ENCODE assay signal across 9 mouse cellular contexts in the genomic region with DNA sequence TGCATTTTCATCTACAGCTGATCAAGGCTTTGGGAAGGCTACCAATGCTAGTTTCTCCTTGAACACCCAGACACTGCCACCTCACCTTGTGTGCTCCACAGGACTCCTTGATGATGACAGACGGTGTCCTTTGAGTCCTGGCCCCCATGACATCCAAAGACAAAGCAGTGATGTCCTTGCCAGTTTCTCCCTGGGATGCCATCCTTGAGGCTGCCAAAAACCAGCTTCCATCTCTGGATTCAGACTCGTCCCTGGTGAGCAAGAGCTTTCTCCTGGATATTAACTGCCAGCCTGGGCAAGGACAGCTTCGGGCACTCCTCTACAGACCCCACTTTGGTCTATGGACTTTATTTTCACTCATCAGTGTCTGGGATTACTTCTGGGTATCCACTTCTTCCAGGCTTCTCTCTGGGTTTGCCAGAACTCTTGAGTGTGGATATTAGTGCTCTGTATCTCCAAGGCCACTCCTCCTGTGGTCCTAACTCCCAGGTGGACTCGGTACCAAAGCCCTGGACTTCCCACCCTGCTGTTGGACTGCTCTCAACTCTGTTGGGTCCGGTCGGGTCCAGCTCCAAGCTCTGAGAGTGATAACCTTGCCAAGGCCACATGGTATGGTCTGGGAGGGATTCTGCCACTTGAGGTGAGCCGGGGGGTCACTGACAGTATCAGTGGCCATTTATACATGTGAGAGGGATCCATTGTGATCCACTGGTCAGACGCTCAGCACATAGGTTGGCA. TPM values are rescaled to one million over a fixed set of nuclear protein-coding genes. Genes with fewer than 3 reads are reported as not detected.
DNase-seq lines count a peak whose midpoint lies in the region; ATAC-seq and TF ChIP-seq lines count a peak whose summit lies in the region.
"Had no signal": no experiment of that assay in that cellular context is flagged by ENCODE, and none has a peak within 500 bp of the region (broad histone marks: within the 10 kb centered on the region; RNA-seq: fewer than 3 reads in every experiment).

No protein-coding gene starts in this region.

- peak overlapping the region; percentile 82; the same call in 1 of the 2 replicates for H3K4me3 ChIP-seq in heart, embryonic 13.5 days
- peak overlapping the region; percentile 94; the same call in 1 of the 2 replicates for H3K4me3 ChIP-seq in E14TG2a.4 (replicated peaks; ENCODE audit: low read length)
- H3K4me3 ChIP-seq in embryonic facial prominence, embryonic 14.5 days (ENCODE audit: low read depth, low read length) = no peak overlapping the region
- peak overlapping the region; percentile 92 for H3K4me3 ChIP-seq in liver, embryonic 12.5 days

- no peaks in the 10 kb centered on the region for H3K9me3 ChIP-seq in heart, embryonic 13.5 days
- no peaks in the 10 kb centered on the region for H3K9me3 ChIP-seq in E14TG2a.4 (ENCODE audit: low read length)
- no peaks in the 10 kb centered on the region for H3K9me3 ChIP-seq in embryonic facial prominence, embryonic 14.5 days (ENCODE audit: control insufficient read depth, low read length)
- no peaks in the 10 kb centered on the region for H3K9me3 ChIP-seq in liver, embryonic 12.5 days (replicated peaks)

- peak overlapping the region; percentile 86 for H3K4me2 ChIP-seq in heart, embryonic 13.5 days
- H3K4me2 ChIP-seq in embryonic facial prominence, embryonic 14.5 days (ENCODE audit: low read depth, low read length) = peak overlapping the region; percentile 73; the same call in 1 of the 2 replicates
- H3K4me2 ChIP-seq in liver, embryonic 12.5 days = peak overlapping the region; percentile 82

- H3K27ac ChIP-seq in heart, embryonic 13.5 days (replicated peaks) = no peak overlapping the region
- H3K27ac ChIP-seq in embryonic facial prominence, embryonic 14.5 days (replicated peaks; ENCODE audit: low read depth, low read length) = no peak overlapping the region
- H3K27ac ChIP-seq in liver, embryonic 12.5 days = no peak overlapping the region

- H3K4me1 ChIP-seq in heart, embryonic 13.5 days = peaks cover 24% of the 10 kb centered on the region
- H3K4me1 ChIP-seq in E14TG2a.4 (replicated peaks; ENCODE audit: low read depth, low read length) = peaks cover 32% of the 10 kb centered on the region
- peaks cover 4% of the 10 kb centered on the region for H3K4me1 ChIP-seq in embryonic facial prominence, embryonic 14.5 days (ENCODE audit: control insufficient read depth, insufficient read depth, low read length)
- peaks cover 28% of the 10 kb centered on the region for H3K4me1 ChIP-seq in liver, embryonic 12.5 days

- TF ChIP-seq CTCF in E14TG2a.4 (conservative IDR thresholded peaks at IDR 0.05; ENCODE audit: low read length) = no peak

- 81% methylated on average over 8 of the region's 8 CpGs for WGBS in heart, embryonic 13.5 days
- 88% methylated on average over 8 of the region's 8 CpGs for WGBS in embryonic facial prominence, embryonic 14.5 days
- WGBS in liver, embryonic 12.5 days (ENCODE audit: insufficient replicate concordance) = 76% methylated on average over 8 of the region's 8 CpGs

- DNase-seq in heart, postnatal 4 days = no peak
- DNase-seq in embryonic facial prominence, embryonic 14.5 days (ENCODE audit: low spot score) = no peak
- DNase-seq in adrenal gland, adult 8-10 months = no peak
- DNase-seq in gastrocnemius, postnatal 14 days = no peak
- DNase-seq in embryo, embryonic 11 days = no peak
- DNase-seq: kidney, postnatal 36 days had no signal

- H3K9ac ChIP-seq in heart, embryonic 13.5 days = no peak overlapping the region
- H3K9ac ChIP-seq in embryonic facial prominence, embryonic 14.5 days (ENCODE audit: low read depth, low read length) = no peak overlapping the region
- H3K9ac ChIP-seq in liver, embryonic 12.5 days = no peak overlapping the region

- H3K36me3 ChIP-seq in heart, embryonic 13.5 days = 0 out of 2 replicates have a peak, but pooled peaks cover under 1% of the 10 kb centered on the region
- peaks cover 22% of the 10 kb centered on the region for H3K36me3 ChIP-seq in E14TG2a.4 (ENCODE audit: insufficient read depth, low read length)
- H3K36me3 ChIP-seq in embryonic facial prominence, embryonic 14.5 days (ENCODE audit: control insufficient read depth, insufficient read depth, low read length) = no peaks in the 10 kb centered on the region
- H3K36me3 ChIP-seq in liver, embryonic 12.5 days = no peaks in the 10 kb centered on the region

- no peak for ATAC-seq in heart, embryonic 13.5 days (ENCODE audit: extremely low read depth, insufficient number of reproducible peaks, low FRiP score, low TSS enrichment)
- ATAC-seq in embryonic facial prominence, embryonic 14.5 days (ENCODE audit: low read depth) = no peak
- no peak for ATAC-seq in liver, embryonic 12.5 days

- intact Hi-C loops in gastrocnemius, postnatal 14 days (cut with DNase I; ENCODE audit: low total_unique reads) = no loop called here

- no peaks in the 10 kb centered on the region for H3K27me3 ChIP-seq in heart, embryonic 13.5 days (replicated peaks)
- no peaks in the 10 kb centered on the region for H3K27me3 ChIP-seq in E14TG2a.4 (ENCODE audit: insufficient read depth, low read length)
- no peaks in the 10 kb centered on the region for H3K27me3 ChIP-seq in embryonic facial prominence, embryonic 14.5 days (replicated peaks; ENCODE audit: control insufficient read depth, insufficient read depth, low read length)
- H3K27me3 ChIP-seq in liver, embryonic 12.5 days (replicated peaks) = no peaks in the 10 kb centered on the region

RNA-seq across cellular contexts. Expression of a gene that starts 1.6 kb away (rescaled TPM):
- 31.8 and 32.3 TPM in 2 replicates for polyA plus RNA-seq in heart, embryonic 13.5 days (2015; fragmentation: Nextera tagmentation; extraction: Ambion mirVana)
- total RNA-seq in heart, postnatal 4 days (2021) = 10 to 100 TPM; 22.4 to 24.3 TPM
- polyA plus RNA-seq in embryonic facial prominence, embryonic 14.5 days (2014; fragmentation: Nextera tagmentation; extraction: Ambion mirVana) = 48.3 and 53.9 TPM in 2 replicates
- 16.8 and 19.7 TPM in 2 replicates for polyA plus RNA-seq in liver, embryonic 12.5 days (2016; fragmentation: Nextera tagmentation; extraction: Ambion mirVana)
- total RNA-seq in adrenal gland, adult 8-10 months (2022) = 10 to 100 TPM; 48.5 to 79.6 (median 58.6) TPM
- total RNA-seq in gastrocnemius, postnatal 14 days (2021) = 10 to 100 TPM in 1 of 2 experiments, 1 to 10 TPM in 1; 9.9 to 10.7 TPM

RNA-seq across cellular contexts. Expression of a gene that starts 27.0 kb away (rescaled TPM):
- polyA plus RNA-seq in heart, embryonic 13.5 days (2015; fragmentation: Nextera tagmentation; extraction: Ambion mirVana) = 105 and 113 TPM in 2 replicates
- total RNA-seq in heart, postnatal 4 days (2021) = 10 to 100 TPM; 50.7 to 51.3 TPM
- 143 and 162 TPM in 2 replicates for polyA plus RNA-seq in embryonic facial prominence, embryonic 14.5 days (2014; fragmentation: Nextera tagmentation; extraction: Ambion mirVana)
- 61.2 and 62.7 TPM in 2 replicates for polyA plus RNA-seq in liver, embryonic 12.5 days (2016; fragmentation: Nextera tagmentation; extraction: Ambion mirVana)
- 10 to 100 TPM; 75.9 to 85.5 (median 78.3) TPM for total RNA-seq in adrenal gland, adult 8-10 months (2022)
- 10 to 100 TPM; 23.3 to 23.8 TPM for total RNA-seq in gastrocnemius, postnatal 14 days (2021)

RNA-seq across cellular contexts. Expression of a gene that starts 32.1 kb away (rescaled TPM):
- polyA plus RNA-seq in heart, embryonic 13.5 days (2015; fragmentation: Nextera tagmentation; extraction: Ambion mirVana) = not detected in 2 replicates
- not detected for total RNA-seq in heart, postnatal 4 days (2021)
- polyA plus RNA-seq in embryonic facial prominence, embryonic 14.5 days (2014; fragmentation: Nextera tagmentation; extraction: Ambion mirVana) = 0.22 TPM in 1 of 2 replicates, not detected in the other
- 0.11 TPM in 1 of 2 replicates, not detected in the other for polyA plus RNA-seq in liver, embryonic 12.5 days (2016; fragmentation: Nextera tagmentation; extraction: Ambion mirVana)
- not detected for total RNA-seq in adrenal gland, adult 8-10 months (2022)
- not detected for total RNA-seq in gastrocnemius, postnatal 14 days (2021)

RNA-seq across cellular contexts. Expression of a gene that starts 41.5 kb away (rescaled TPM):
- 3.8 and 4.4 TPM in 2 replicates for polyA plus RNA-seq in heart, embryonic 13.5 days (2015; fragmentation: Nextera tagmentation; extraction: Ambion mirVana)
- not detected for total RNA-seq in heart, postnatal 4 days (2021)
- 5.8 and 9.3 TPM in 2 replicates for polyA plus RNA-seq in embryonic facial prominence, embryonic 14.5 days (2014; fragmentation: Nextera tagmentation; extraction: Ambion mirVana)
- polyA plus RNA-seq in liver, embryonic 12.5 days (2016; fragmentation: Nextera tagmentation; extraction: Ambion mirVana) = 5.7 and 6.9 TPM in 2 replicates
- not detected for total RNA-seq in adrenal gland, adult 8-10 months (2022)
- not detected for total RNA-seq in gastrocnemius, postnatal 14 days (2021)

RNA-seq across cellular contexts. Expression of a gene that starts 47.8 kb away (rescaled TPM):
- polyA plus RNA-seq in heart, embryonic 13.5 days (2015; fragmentation: Nextera tagmentation; extraction: Ambion mirVana) = 50.1 and 56.2 TPM in 2 replicates
- total RNA-seq in heart, postnatal 4 days (2021) = 10 to 100 TPM; 25.2 to 27.6 TPM
- polyA plus RNA-seq in embryonic facial prominence, embryonic 14.5 days (2014; fragmentation: Nextera tagmentation; extraction: Ambion mirVana) = 50.2 and 53.0 TPM in 2 replicates
- polyA plus RNA-seq in liver, embryonic 12.5 days (2016; fragmentation: Nextera tagmentation; extraction: Ambion mirVana) = 42.3 and 43.2 TPM in 2 replicates
- 10 to 100 TPM; 24.3 to 50.0 (median 36.7) TPM for total RNA-seq in adrenal gland, adult 8-10 months (2022)
- total RNA-seq in gastrocnemius, postnatal 14 days (2021) = 10 to 100 TPM; 11.1 to 11.3 TPM
